ENCODE assay signal across 17 mouse cellular contexts in genomic region chr12:11020571-11021545, GRCm38 (mm10).
DNase-seq lines count a peak whose midpoint lies in the region; ATAC-seq and TF ChIP-seq lines count a peak whose summit lies in the region.
"Had no signal": no experiment of that assay in that cellular context is flagged by ENCODE, and none has a peak within 500 bp of the region (broad histone marks: within the 10 kb centered on the region; RNA-seq: fewer than 3 reads in every experiment).

No protein-coding gene starts in this region.

- TF ChIP-seq CTCF in kidney, postnatal 0 days (IDR thresholded peaks at IDR 0.05; ENCODE audit: low read depth): no peak

- H3K27me3 ChIP-seq in forebrain, embryonic 15.5 days: no peaks in the 10 kb centered on the region
- no peaks in the 10 kb centered on the region for H3K27me3 ChIP-seq in forebrain, embryonic 10.5 days (ENCODE audit: poor library complexity, severe bottlenecking)
- H3K27me3 ChIP-seq in kidney, postnatal 0 days (ENCODE audit: insufficient read depth, low read length): no peaks in the 10 kb centered on the region
- no peaks in the 10 kb centered on the region for H3K27me3 ChIP-seq in neural tube, embryonic 14.5 days (ENCODE audit: control insufficient read depth, insufficient read depth, low read length)
- H3K27me3 ChIP-seq: embryonic facial prominence, embryonic 12.5 days; heart, embryonic 13.5 days; neural tube, embryonic 13.5 days had no signal

- H3K27ac ChIP-seq in forebrain, embryonic 15.5 days (replicated peaks): no peak overlapping the region
- no peak overlapping the region for H3K27ac ChIP-seq in forebrain, embryonic 10.5 days
- H3K27ac ChIP-seq in kidney, postnatal 0 days: no peak overlapping the region
- no peak overlapping the region for H3K27ac ChIP-seq in neural tube, embryonic 14.5 days (ENCODE audit: low read depth, low read length)
- H3K27ac ChIP-seq: embryonic facial prominence, embryonic 12.5 days; heart, embryonic 13.5 days; hindbrain, embryonic 10.5 days; neural tube, embryonic 13.5 days had no signal

- H3K4me1 ChIP-seq in forebrain, embryonic 15.5 days: no peaks in the 10 kb centered on the region
- H3K4me1 ChIP-seq in forebrain, embryonic 10.5 days: no peaks in the 10 kb centered on the region
- no peaks in the 10 kb centered on the region for H3K4me1 ChIP-seq in kidney, postnatal 0 days (replicated peaks; ENCODE audit: insufficient read depth, low read length)
- no peaks in the 10 kb centered on the region for H3K4me1 ChIP-seq in neural tube, embryonic 14.5 days (ENCODE audit: control insufficient read depth, insufficient read depth, low read length)
- H3K4me1 ChIP-seq: embryonic facial prominence, embryonic 12.5 days; heart, embryonic 13.5 days; hindbrain, embryonic 10.5 days; neural tube, embryonic 13.5 days had no signal

- 77% methylated on average over 11 of the region's 11 CpGs for WGBS in forebrain, embryonic 15.5 days
- WGBS in forebrain, embryonic 10.5 days: 92% methylated on average over 11 of the region's 11 CpGs
- 74% methylated on average over 11 of the region's 11 CpGs for WGBS in kidney, postnatal 0 days
- 92% methylated on average over 11 of the region's 11 CpGs for WGBS in neural tube, embryonic 14.5 days

- H3K4me2 ChIP-seq in forebrain, embryonic 15.5 days (replicated peaks): no peak overlapping the region
- H3K4me2 ChIP-seq in kidney, postnatal 0 days (ENCODE audit: low read length): no peak overlapping the region
- no peak overlapping the region for H3K4me2 ChIP-seq in neural tube, embryonic 14.5 days (ENCODE audit: low read depth, low read length)
- H3K4me2 ChIP-seq: embryonic facial prominence, embryonic 12.5 days; heart, embryonic 13.5 days; liver, embryonic 11.5 days; neural tube, embryonic 13.5 days had no signal

- H3K4me3 ChIP-seq in forebrain, embryonic 15.5 days: no peak overlapping the region
- no peak overlapping the region for H3K4me3 ChIP-seq in forebrain, embryonic 10.5 days
- no peak overlapping the region for H3K4me3 ChIP-seq in kidney, postnatal 0 days (replicated peaks; ENCODE audit: low read depth, low read length)
- no peak overlapping the region for H3K4me3 ChIP-seq in neural tube, embryonic 14.5 days (ENCODE audit: low read depth, low read length)
- H3K4me3 ChIP-seq: embryonic facial prominence, embryonic 12.5 days; heart, embryonic 13.5 days; hindbrain, embryonic 10.5 days; layer of hippocampus, adult 2 months; neural tube, embryonic 13.5 days had no signal

- H3K9ac ChIP-seq in forebrain, embryonic 15.5 days (replicated peaks): no peak overlapping the region
- no peak overlapping the region for H3K9ac ChIP-seq in kidney, postnatal 0 days (ENCODE audit: low read depth, low read length)
- no peak overlapping the region for H3K9ac ChIP-seq in neural tube, embryonic 14.5 days (replicated peaks; ENCODE audit: low read depth, low read length)
- H3K9ac ChIP-seq: embryonic facial prominence, embryonic 12.5 days; heart, embryonic 13.5 days; neural tube, embryonic 13.5 days had no signal

- no peaks in the 10 kb centered on the region for H3K36me3 ChIP-seq in forebrain, embryonic 15.5 days
- no peaks in the 10 kb centered on the region for H3K36me3 ChIP-seq in forebrain, embryonic 10.5 days (replicated peaks)
- H3K36me3 ChIP-seq in kidney, postnatal 0 days (ENCODE audit: insufficient read depth, low read length): no peaks in the 10 kb centered on the region
- H3K36me3 ChIP-seq in neural tube, embryonic 14.5 days (ENCODE audit: control insufficient read depth, insufficient read depth, low read length): no peaks in the 10 kb centered on the region
- H3K36me3 ChIP-seq: embryonic facial prominence, embryonic 12.5 days; heart, embryonic 13.5 days; hindbrain, embryonic 10.5 days; neural tube, embryonic 13.5 days had no signal

- H3K9me3 ChIP-seq in forebrain, embryonic 15.5 days: no peaks in the 10 kb centered on the region
- H3K9me3 ChIP-seq in forebrain, embryonic 10.5 days: no peaks in the 10 kb centered on the region
- no peaks in the 10 kb centered on the region for H3K9me3 ChIP-seq in kidney, postnatal 0 days (replicated peaks; ENCODE audit: low read length)
- H3K9me3 ChIP-seq in neural tube, embryonic 14.5 days (ENCODE audit: control insufficient read depth, low read length): no peaks in the 10 kb centered on the region
- H3K9me3 ChIP-seq: embryonic facial prominence, embryonic 12.5 days; heart, embryonic 13.5 days; hindbrain, embryonic 10.5 days; neural tube, embryonic 13.5 days had no signal

- ATAC-seq in forebrain, embryonic 15.5 days (replicated peaks): peak; percentile 61; the same call in 1 of the 2 replicates
- peak; percentile 29; the same call in 1 of the 2 replicates for ATAC-seq in kidney, postnatal 0 days (replicated peaks; ENCODE audit: low FRiP score, low read depth)
- ATAC-seq in neural tube, embryonic 14.5 days (ENCODE audit: low read depth): peak; percentile 38; the same call in 1 of the 2 replicates

- DNase-seq in forebrain, embryonic 10.5 days (ENCODE audit: extremely low spot score, low spot score): no peak
- DNase-seq in kidney, postnatal 0 days (ENCODE audit: low spot score): peak; percentile 69
- DNase-seq in kidney, adult 11 months: no peak
- no peak for DNase-seq in neural tube, embryonic 10.5 days (ENCODE audit: extremely low spot score, low spot score)
- DNase-seq in Muller cell, postnatal 12 days (ENCODE audit: inconsistent ontology term): no peak
- DNase-seq: adrenal gland, postnatal 10 days; cerebellum, postnatal 25 days; gastrocnemius, postnatal 36 days; thymus, postnatal 4 days had no signal
